Mouse (Mus musculus) CD8-positive naive resting alpha-beta T cell, adult 2 months (primary cell): ENCODE measurements around the gene Atg16l2.

ENCODE experiments used
- DNase-seq, 2 experiments: peaks; one replicate each; pipeline ENCODE4 v3.0.0; 2022; ENCODE audit warnings: low read depth in 2 of 2, low spot score in 2 of 2

The Atg16l2 gene

DNA sequence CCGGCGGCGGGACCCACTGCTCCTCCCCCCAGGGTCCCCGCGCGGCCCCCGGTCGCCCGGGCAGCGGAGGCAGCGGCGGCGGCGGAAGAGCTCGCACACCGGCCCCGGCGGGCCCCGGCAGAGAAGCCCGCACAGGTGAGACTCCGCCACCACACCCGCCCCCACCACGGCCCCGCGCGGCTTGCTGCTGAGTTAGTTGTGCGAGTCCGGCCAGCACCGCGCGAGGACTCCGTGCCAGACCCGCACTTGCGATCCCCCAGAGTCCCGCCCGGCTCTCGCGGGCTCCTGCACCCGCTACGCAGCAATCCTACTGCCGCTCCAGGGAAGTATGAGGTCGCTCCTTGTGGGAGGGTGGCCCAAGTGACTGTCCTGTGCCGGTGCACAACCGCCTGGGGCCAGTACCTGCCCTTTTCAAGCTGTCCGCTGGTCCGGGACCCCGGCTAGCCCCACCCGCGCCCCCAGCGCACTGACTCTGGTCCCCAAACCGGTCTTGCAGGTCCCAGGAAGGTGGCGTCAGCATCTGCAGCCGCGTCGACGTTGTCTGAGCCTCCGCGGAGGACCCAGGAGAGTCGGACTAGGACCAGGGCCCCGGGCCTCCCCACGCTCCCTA is 19.3 kb upstream of the Atg16l2 start:
- DNase-seq: peak in 1 of 2 experiments; percentile 13

- DNase-seq: no peak
These were observed 18.6 kb upstream of the Atg16l2 start for GRCm38 (mm10) chr7:101320399-101321217.

- DNase-seq: no peak
These were observed 17.7 kb upstream of the Atg16l2 start for GRCm38 (mm10) chr7:101319796-101320195.

DNA sequence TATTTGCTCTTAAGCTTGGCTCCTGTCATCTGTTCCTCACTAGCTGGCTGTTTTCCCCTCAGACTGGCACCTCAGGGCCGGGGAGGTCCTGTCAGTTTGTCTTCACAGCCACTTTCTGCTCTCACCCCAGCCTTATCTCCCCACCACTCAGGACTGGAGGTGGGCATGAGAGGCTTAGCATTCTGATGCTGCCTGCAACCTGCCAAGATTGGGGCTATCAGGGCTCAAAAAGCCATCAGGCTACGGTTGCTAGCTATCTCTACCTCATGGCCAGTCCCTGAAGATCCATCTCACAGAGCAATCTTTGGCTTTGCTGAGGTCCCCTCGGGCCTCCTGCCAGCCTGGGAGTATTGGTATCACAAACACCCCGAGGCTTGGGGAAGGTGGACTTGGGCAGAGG is 16.8 kb upstream of the Atg16l2 start:
- DNase-seq: no peak

DNA sequence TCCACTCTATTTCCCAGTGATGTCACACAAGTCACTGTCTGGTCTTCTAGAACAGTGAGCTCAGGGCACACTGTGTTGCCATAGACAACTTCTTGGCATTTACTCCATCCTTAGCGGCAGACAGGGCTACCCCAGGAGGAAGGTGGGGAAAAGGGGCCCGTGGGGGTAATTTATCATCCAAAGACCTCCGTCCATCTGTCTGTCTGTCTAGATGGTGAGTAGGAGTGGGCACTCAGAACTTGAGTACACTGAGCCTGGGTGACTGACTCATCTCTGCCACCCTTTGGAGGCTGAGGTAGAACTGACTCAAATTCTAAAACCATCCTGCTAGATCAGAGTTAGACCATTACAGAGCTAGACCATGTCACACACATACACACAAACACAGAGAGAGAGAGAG is 15.0 kb upstream of the Atg16l2 start, which contains the start of gene Stard10:
TSS of gene Stard10 (plus strand) at position 73 of the 400 bp plus-strand sequence.
- DNase-seq: no peak

- no peak for DNase-seq
These were observed 14.5 kb upstream of the Atg16l2 start for GRCm38 (mm10) chr7:101316591-101317001.

DNA sequence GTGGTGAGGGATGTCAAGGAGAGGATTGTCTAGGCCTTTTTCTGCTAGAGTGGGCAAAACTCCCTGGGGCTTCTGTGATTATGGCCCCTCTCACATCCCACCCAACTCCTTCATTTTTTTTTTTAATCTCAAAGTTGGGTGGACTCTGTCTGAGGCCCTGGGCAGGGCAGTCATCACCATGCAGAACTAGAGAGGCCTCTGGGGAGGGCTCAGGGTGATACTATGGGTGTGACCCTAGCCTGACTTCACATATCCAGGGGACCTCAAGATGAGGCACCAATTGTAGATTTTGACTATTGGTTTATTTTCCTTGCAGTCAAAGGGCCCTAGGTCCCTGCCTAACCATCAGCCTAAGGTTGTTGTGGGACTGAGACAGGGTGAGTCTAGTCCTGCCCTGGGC is 13.6 kb upstream of the Atg16l2 start:
- DNase-seq: no peak

DNA sequence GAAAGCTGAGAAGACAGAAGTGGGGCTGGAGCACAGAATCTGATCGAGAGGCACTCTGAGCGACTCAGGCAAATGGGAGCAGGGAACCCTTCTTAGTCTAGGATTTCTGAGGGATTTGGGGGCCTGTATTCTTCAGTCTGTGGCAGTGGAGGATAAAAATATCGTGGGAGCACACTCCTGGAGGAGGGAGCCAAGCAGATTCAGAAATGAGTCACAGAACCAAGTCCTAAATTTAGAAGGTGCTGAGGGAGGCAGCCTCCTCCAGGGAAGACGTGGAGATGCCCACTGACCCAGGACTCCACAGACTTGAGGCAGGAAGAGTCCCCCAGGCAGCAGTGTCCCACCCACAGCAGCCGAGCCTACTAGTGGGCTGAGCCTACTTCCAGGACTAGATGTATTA is 12.3 kb upstream of the Atg16l2 start:
- no peak for DNase-seq

DNA sequence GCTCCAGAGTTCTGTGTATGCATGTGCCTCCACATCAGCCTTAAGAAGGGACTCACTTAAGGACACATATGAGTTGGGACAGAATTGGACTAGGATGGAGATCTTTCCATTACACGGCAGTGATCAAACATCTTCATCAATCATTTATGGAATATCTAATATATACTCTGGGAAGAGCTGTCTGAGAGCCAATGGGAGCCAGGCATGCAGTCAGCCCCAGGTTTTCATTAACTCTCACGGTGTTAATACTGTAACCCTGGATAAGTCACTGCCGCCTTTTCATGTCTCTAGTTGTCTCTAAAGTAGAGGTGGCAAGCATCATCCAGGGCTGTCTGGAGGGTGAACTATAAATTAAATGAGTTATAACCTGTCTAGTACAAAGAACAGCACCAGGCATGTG is 11.0 kb upstream of the Atg16l2 start:
- no peak for DNase-seq

DNA sequence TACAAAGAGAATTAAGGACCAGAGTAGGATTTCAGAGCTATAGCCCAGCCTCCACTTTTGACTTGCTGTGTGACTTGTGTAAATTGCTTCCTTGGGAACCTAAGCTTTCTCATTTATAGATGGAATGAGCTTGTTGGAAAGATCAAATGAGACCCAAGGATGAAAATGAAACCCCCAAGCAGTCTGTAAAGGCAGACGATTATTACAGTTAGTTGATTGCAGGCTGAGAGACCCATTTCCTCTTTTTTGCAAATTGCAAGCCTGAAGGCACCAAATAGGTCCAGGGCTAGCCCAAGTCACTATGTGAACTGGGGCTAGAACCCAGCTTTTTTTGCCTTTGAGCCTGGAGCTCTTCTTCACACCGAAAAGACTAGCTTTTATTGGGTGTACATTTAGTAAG is 9.0 kb upstream of the Atg16l2 start:
- DNase-seq: no peak

- DNase-seq: peak; percentile 96 to 97
These were observed 8.4 kb upstream of the Atg16l2 start for GRCm38 (mm10) chr7:101310327-101311028.

DNA sequence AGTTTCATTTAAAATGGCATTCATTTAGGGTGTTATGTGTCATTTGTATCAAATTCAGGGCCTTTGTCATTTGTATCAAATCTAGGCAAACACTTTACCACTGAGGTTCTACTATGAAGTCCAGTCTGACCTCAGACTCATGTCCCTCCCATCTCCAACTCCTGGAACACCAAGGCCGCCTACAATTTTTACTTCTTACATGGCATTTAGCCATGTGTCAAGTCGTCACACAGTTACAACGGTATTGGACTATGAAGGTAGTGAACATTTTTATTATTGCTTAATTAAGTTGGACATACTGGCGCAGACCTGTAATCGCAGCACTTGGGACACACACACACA is 7.9 kb upstream of the Atg16l2 start:
- DNase-seq: no peak

- no peak for DNase-seq
These were observed 4.8 kb upstream of the Atg16l2 start for GRCm38 (mm10) chr7:101306841-101307240.

- no peak for DNase-seq
These were observed 640 bp upstream of the Atg16l2 start for GRCm38 (mm10) chr7:101302691-101303090.

- peak; percentile 54 to 62 for DNase-seq
These were observed 630 bp downstream of the Atg16l2 start for GRCm38 (mm10) chr7:101301361-101301880.

GRCm38 (mm10) chr7:101298375-101298774 is 3.7 kb downstream of the Atg16l2 start:
- no peak for DNase-seq

DNA sequence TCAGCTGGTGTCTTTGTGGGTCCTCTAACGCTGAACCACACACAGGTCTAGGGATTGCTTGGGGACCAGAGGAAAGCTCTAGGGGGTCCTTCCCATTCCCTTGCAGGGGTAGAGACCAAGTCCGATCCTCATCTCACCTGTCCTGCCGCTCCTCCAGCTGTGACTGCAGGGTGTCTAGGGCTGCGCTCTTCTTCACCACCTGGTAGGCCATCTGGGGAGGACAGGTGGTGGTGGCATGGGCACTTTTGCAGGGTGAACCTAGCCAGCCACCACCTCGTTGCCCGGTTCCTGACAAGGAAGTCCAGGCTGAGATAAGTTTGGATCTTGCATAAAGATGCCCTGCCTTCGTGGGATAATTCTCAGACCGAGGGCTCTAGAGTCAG is 5.0 kb downstream of the Atg16l2 start:
- no peak for DNase-seq

- no peak for DNase-seq
These were observed 5.6 kb downstream of the Atg16l2 start for GRCm38 (mm10) chr7:101296252-101297022.

DNA sequence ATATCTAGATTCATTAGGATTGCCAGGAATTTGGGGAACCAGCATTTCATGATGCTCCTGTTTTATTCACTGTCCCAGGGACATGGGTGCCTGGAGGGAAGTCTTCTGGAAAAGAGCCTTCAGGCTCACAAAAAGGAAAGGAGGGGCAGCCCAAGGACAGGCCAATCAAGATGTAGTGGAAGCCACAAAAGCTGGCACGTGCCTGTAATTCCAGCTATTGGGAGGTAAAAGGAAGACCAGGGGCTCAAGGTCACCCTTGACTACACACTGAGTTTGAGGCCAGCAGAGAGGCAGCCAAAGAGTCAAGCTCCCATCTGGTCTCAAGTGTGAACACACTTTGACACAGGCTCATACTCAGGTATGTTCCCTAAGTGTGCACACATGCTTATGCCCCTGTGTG is 6.6 kb downstream of the Atg16l2 start:
- DNase-seq: no peak

GRCm38 (mm10) chr7:101293611-101294010 is 8.4 kb downstream of the Atg16l2 start:
- no peak for DNase-seq

- no peak for DNase-seq
These were observed 8.9 kb downstream of the Atg16l2 start for GRCm38 (mm10) chr7:101293138-101293537.
